Mouse (Mus musculus) limb, embryonic 11.5 days (tissue): ENCODE results near the gene Tmem178b. TPM values are rescaled to one million over a fixed set of nuclear protein-coding genes. Genes with fewer than 3 reads are reported as not detected.

ENCODE experiments used
- ATAC-seq: fragments of 200-750 bp; cut with Nextera tagmentation; 2 replicates; pipeline ENCODE4 v1.8.0; 2017; ENCODE audit warnings: low read depth; ENCODE audit not compliant: insufficient number of reproducible peaks, low FRiP score, low TSS enrichment
- DNase-seq: peaks from one replicate; pipeline ENCODE4 v3.0.0-alpha.2; 2015; ENCODE audit warnings: low spot score
- H3K27ac ChIP-seq: fragments of 300-500 bp; sonication (generic); replicated peaks from 2 replicates; pipeline ENCODE4 v1.5.1; 2014; ENCODE audit warnings: low read depth, mild to moderate bottlenecking, low read length
- H3K27me3 ChIP-seq: fragments of 300-500 bp; sonication (generic); 2 replicates; pipeline ENCODE4 v1.6.1; 2014; ENCODE audit warnings: mild to moderate bottlenecking, low read length, mixed read lengths; ENCODE audit not compliant: control insufficient read depth, insufficient read depth
- H3K36me3 ChIP-seq: fragments of 300-500 bp; sonication (generic); 2 replicates; pipeline ENCODE4 v1.6.1; 2014; ENCODE audit warnings: mild to moderate bottlenecking, low read length, moderate library complexity, mixed read lengths; ENCODE audit not compliant: control insufficient read depth, insufficient read depth
- H3K4me1 ChIP-seq: fragments of 300-500 bp; sonication (generic); 2 replicates; pipeline ENCODE4 v1.6.1; 2014; ENCODE audit warnings: low read length, mixed read lengths; ENCODE audit not compliant: control insufficient read depth, insufficient read depth
- H3K4me2 ChIP-seq: fragments of 300-500 bp; sonication (generic); 2 replicates; pipeline ENCODE4 v1.6.1; 2014; ENCODE audit warnings: low read depth, mild to moderate bottlenecking, moderate library complexity; ENCODE audit not compliant: severe bottlenecking
- H3K4me3 ChIP-seq: fragments of 300-500 bp; sonication (generic); 2 replicates; pipeline ENCODE4 v1.5.1; 2014; ENCODE audit warnings: low read depth, low read length
- H3K9ac ChIP-seq: fragments of 300-500 bp; sonication (generic); 2 replicates; pipeline ENCODE4 v1.6.1; 2014; ENCODE audit warnings: mild to moderate bottlenecking, low read length
- H3K9me3 ChIP-seq: fragments of 300-500 bp; sonication (generic); 2 replicates; pipeline ENCODE4 v1.6.1; 2016; ENCODE audit warnings: low read length; ENCODE audit not compliant: control insufficient read depth
- WGBS: fragments of 180-500 bp; shearing (Covaris S2); extraction: QIAGEN DNeasy Blood & Tissue Kit; methylation state at CpG from one replicate; pipeline ENCODE4 v1.1.7; 2014; 5-methylcytosine and 5-hydroxymethylcytosine counted together
- polyA plus RNA-seq: library from polyadenylated mRNA; unstranded; fragments of >200 nt; fragmentation: Nextera tagmentation; extraction: Ambion mirVana; gene quantifications from 2 replicates; pipeline ENCODE4 v1.2.1, GENCODE M21; 2014

Tmem178b gene
- polyA plus RNA-seq, 1 experiment from 2014 or later, result 0.27 TPM

- Histone ChIP-seq H3K4me3 (no peak overlapping the region), H3K9me3 (no peaks in the 10 kb centered on the region), H3K27ac (no peak overlapping the region), H3K9ac (no peak overlapping the region), H3K4me1 (no peaks in the 10 kb centered on the region), H3K27me3 (no peaks in the 10 kb centered on the region), H3K36me3 (no peaks in the 10 kb centered on the region), H3K4me2 (no peak overlapping the region)
- no peak for DNase-seq
- 95% methylated on average over 3 of the region's 3 CpGs for WGBS
- ATAC-seq, result no peak
Measured at GRCm38 (mm10) chr6:40145601-40146000, 272.5 kb downstream of the Tmem178b start.

- Histone ChIP-seq H3K36me3 (no peaks in the 10 kb centered on the region), H3K9ac (no peak overlapping the region), H3K4me3 (no peak overlapping the region), H3K27me3 (no peaks in the 10 kb centered on the region), H3K4me2 (no peak overlapping the region), H3K4me1 (no peaks in the 10 kb centered on the region), H3K27ac (no peak overlapping the region), H3K9me3 (no peaks in the 10 kb centered on the region)
- DNase-seq (no peak), ATAC-seq (no peak)
- 92% methylated on average over 8 of the region's 8 CpGs for WGBS
Measured at GRCm38 (mm10) chr6:40152241-40152640, 279.2 kb downstream of the Tmem178b start.

GRCm38 (mm10) chr6:40161381-40161780 is 288.3 kb downstream of the Tmem178b start:
- ATAC-seq (no peak), DNase-seq (no peak)
- 80% methylated on average over 5 of the region's 5 CpGs for WGBS
- H3K4me1 ChIP-seq, result no peaks in the 10 kb centered on the region
- no peaks in the 10 kb centered on the region for H3K27me3 ChIP-seq
- H3K4me3 ChIP-seq, result no peak overlapping the region
- no peaks in the 10 kb centered on the region for H3K36me3 ChIP-seq
- H3K9ac ChIP-seq, result no peak overlapping the region
- no peak overlapping the region for H3K4me2 ChIP-seq
- no peak overlapping the region for H3K27ac ChIP-seq
- no peaks in the 10 kb centered on the region for H3K9me3 ChIP-seq

- H3K36me3 ChIP-seq, result no peaks in the 10 kb centered on the region
- 77% methylated on average over 6 of the region's 6 CpGs for WGBS
- DNase-seq (no peak), ATAC-seq (no peak)
- H3K9ac ChIP-seq, result no peak overlapping the region
- H3K9me3 ChIP-seq, result no peaks in the 10 kb centered on the region
- H3K4me1 ChIP-seq, result no peaks in the 10 kb centered on the region
- no peak overlapping the region for H3K4me3 ChIP-seq
- H3K27me3 ChIP-seq, result no peaks in the 10 kb centered on the region
- H3K4me2 ChIP-seq, result no peak overlapping the region
- no peak overlapping the region for H3K27ac ChIP-seq
Measured at GRCm38 (mm10) chr6:40173559-40173958, 300.5 kb downstream of the Tmem178b start.

GRCm38 (mm10) chr6:40177870-40178269 is 304.8 kb downstream of the Tmem178b start:
- no peak overlapping the region for H3K9ac ChIP-seq
- H3K27me3 ChIP-seq, result no peaks in the 10 kb centered on the region
- 59% methylated on average over 4 of the region's 4 CpGs for WGBS
- H3K4me2 ChIP-seq, result no peak overlapping the region
- no peaks in the 10 kb centered on the region for H3K36me3 ChIP-seq
- ATAC-seq (no peak), DNase-seq (no peak)
- H3K9me3 ChIP-seq, result no peaks in the 10 kb centered on the region
- H3K27ac ChIP-seq, result no peak overlapping the region
- no peaks in the 10 kb centered on the region for H3K4me1 ChIP-seq
- no peak overlapping the region for H3K4me3 ChIP-seq

- Histone ChIP-seq H3K27ac (no peak overlapping the region), H3K4me3 (no peak overlapping the region), H3K4me1 (no peaks in the 10 kb centered on the region), H3K9ac (no peak overlapping the region), H3K27me3 (no peaks in the 10 kb centered on the region), H3K4me2 (no peak overlapping the region), H3K9me3 (no peaks in the 10 kb centered on the region), H3K36me3 (no peaks in the 10 kb centered on the region)
- no peak for DNase-seq
- ATAC-seq, result no peak
- 87% methylated on average over 4 of the region's 4 CpGs for WGBS
Measured at GRCm38 (mm10) chr6:40180551-40180950, 307.5 kb downstream of the Tmem178b start.

- 73% methylated on average over 3 of the region's 3 CpGs for WGBS
- Histone ChIP-seq H3K27me3 (no peaks in the 10 kb centered on the region), H3K4me3 (no peak overlapping the region), H3K27ac (no peak overlapping the region), H3K4me2 (no peak overlapping the region), H3K36me3 (no peaks in the 10 kb centered on the region), H3K4me1 (no peaks in the 10 kb centered on the region), H3K9me3 (no peaks in the 10 kb centered on the region), H3K9ac (no peak overlapping the region)
- DNase-seq (no peak), ATAC-seq (no peak)
Measured at GRCm38 (mm10) chr6:40200661-40201060, 327.6 kb downstream of the Tmem178b start.

- no peaks in the 10 kb centered on the region for H3K4me1 ChIP-seq
- no peaks in the 10 kb centered on the region for H3K27me3 ChIP-seq
- H3K4me2 ChIP-seq, result no peak overlapping the region
- WGBS, result 69% methylated on average over 2 of the region's 2 CpGs
- no peaks in the 10 kb centered on the region for H3K9me3 ChIP-seq
- DNase-seq, result no peak
- H3K36me3 ChIP-seq, result no peaks in the 10 kb centered on the region
- H3K4me3 ChIP-seq, result no peak overlapping the region
- H3K9ac ChIP-seq, result no peak overlapping the region
- no peak for ATAC-seq
- H3K27ac ChIP-seq, result no peak overlapping the region
Measured at GRCm38 (mm10) chr6:40202602-40203001, 329.5 kb downstream of the Tmem178b start.

GRCm38 (mm10) chr6:40205380-40205779 is 332.3 kb downstream of the Tmem178b start:
- no peak for ATAC-seq
- H3K9ac ChIP-seq, result no peak overlapping the region
- no peaks in the 10 kb centered on the region for H3K27me3 ChIP-seq
- H3K27ac ChIP-seq, result no peak overlapping the region
- 91% methylated on average over 2 of the region's 2 CpGs for WGBS
- H3K9me3 ChIP-seq, result no peaks in the 10 kb centered on the region
- no peak overlapping the region for H3K4me2 ChIP-seq
- no peaks in the 10 kb centered on the region for H3K36me3 ChIP-seq
- no peak overlapping the region for H3K4me3 ChIP-seq
- no peaks in the 10 kb centered on the region for H3K4me1 ChIP-seq
- no peak for DNase-seq
